ENCODE assay signal across 13 mouse cellular contexts in the genomic region with DNA sequence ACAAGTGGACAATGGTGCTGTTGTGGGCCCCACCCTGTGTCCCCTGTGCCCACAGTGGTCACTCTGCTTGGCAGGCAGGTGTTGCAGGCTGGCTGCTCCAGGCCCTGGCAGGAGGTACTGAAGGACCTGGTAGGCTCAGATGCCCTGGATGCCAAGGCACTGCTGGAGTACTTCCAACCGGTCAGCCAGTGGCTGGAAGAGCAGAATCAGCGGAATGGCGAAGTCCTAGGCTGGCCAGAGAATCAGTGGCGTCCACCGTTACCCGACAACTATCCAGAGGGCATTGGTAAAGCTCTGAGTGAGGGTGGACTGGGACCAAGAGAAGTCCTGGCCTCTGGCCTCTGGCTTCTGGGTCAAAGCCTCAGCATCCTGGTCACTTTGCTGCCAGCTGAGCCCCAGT. TPM values are rescaled to one million over a fixed set of nuclear protein-coding genes. Genes with fewer than 3 reads are reported as not detected.
DNase-seq lines count a peak whose midpoint lies in the region; ATAC-seq lines count a peak whose summit lies in the region.
"Had no signal": no experiment of that assay in that cellular context is flagged by ENCODE, and none has a peak within 500 bp of the region (broad histone marks: within the 10 kb centered on the region; RNA-seq: fewer than 3 reads in every experiment).

No protein-coding gene starts in this region.

- intact Hi-C loops in left cerebral cortex, postnatal 4 days (cut with DNase I), result no loop called here
- intact Hi-C loops in left cerebral cortex, postnatal 25 days (cut with DNase I), result no loop called here

- peak; percentile 41 for DNase-seq in adrenal gland, postnatal 14 days
- DNase-seq in adrenal gland, adult 8-10 months, result no peak
- DNase-seq in left cerebral cortex, postnatal 4 days, result peak; percentile 39
- no peak for DNase-seq in left cerebral cortex, postnatal 25 days (ENCODE audit: low spot score in 2 of 2)
- DNase-seq in cerebellum, postnatal 36 days, result peak; percentile 51 to 55
- DNase-seq in kidney, postnatal 36 days, result peak; percentile 81 to 84
- no peak for DNase-seq in lung, postnatal 14 days
- DNase-seq: layer of hippocampus, postnatal 36 days had no signal

- no peak for ATAC-seq in megakaryocyte progenitor cell, adult 5-6 weeks (replicated peaks; ENCODE audit: poor library complexity)
- ATAC-seq: intestine, postnatal 0 days; Patski had no signal

RNA-seq across cellular contexts. Expression of a gene that starts 6.8 kb away (rescaled TPM):
- 12.4 and 19.5 TPM in 2 replicates for total RNA-seq in adrenal gland, postnatal 14 days (2021)
- 10 to 100 TPM in 3 of 4 experiments, 1 to 10 TPM in 1; 9.4 to 22.2 (median 12.1) TPM for total RNA-seq in adrenal gland, adult 8-10 months (2022)
- total RNA-seq in left cerebral cortex, postnatal 4 days (2021), result 1 to 10 TPM; 8.1 to 9.8 TPM
- total RNA-seq in left cerebral cortex, postnatal 25 days (2021), result 10 to 100 TPM; 10.9 to 12.2 TPM
- total RNA-seq in megakaryocyte progenitor cell, adult 5-6 weeks (2015), result 0.15 and 0.59 TPM in 2 replicates
- total RNA-seq in megakaryocyte progenitor cell, adult 5-6 weeks (2017), result 0.04 and 0.10 TPM in 2 replicates

RNA-seq across cellular contexts. Expression of a gene that starts 19.9 kb away (rescaled TPM):
- total RNA-seq in adrenal gland, postnatal 14 days (2021), result not detected in 2 replicates
- total RNA-seq in adrenal gland, adult 8-10 months (2022), result not detected
- total RNA-seq in left cerebral cortex, postnatal 4 days (2021), result not detected
- not detected for total RNA-seq in left cerebral cortex, postnatal 25 days (2021)
- total RNA-seq in megakaryocyte progenitor cell, adult 5-6 weeks (2015), result not detected in 2 replicates
- not detected in 2 replicates for total RNA-seq in megakaryocyte progenitor cell, adult 5-6 weeks (2017)
- total RNA-seq: adrenal gland, adult 18-20 months; gastrocnemius, postnatal 36 days; layer of hippocampus, postnatal 36 days had no signal

RNA-seq across cellular contexts. Expression of a gene that starts 21.5 kb away (rescaled TPM):
- total RNA-seq in adrenal gland, postnatal 14 days (2021), result 142 and 145 TPM in 2 replicates
- total RNA-seq in adrenal gland, adult 8-10 months (2022), result 100 to 1,000 TPM; 214 to 322 (median 255) TPM
- 10 to 100 TPM; 36.6 to 38.9 TPM for total RNA-seq in left cerebral cortex, postnatal 4 days (2021)
- 10 to 100 TPM; 85.8 to 88.9 TPM for total RNA-seq in left cerebral cortex, postnatal 25 days (2021)
- 0.52 and 0.90 TPM in 2 replicates for total RNA-seq in megakaryocyte progenitor cell, adult 5-6 weeks (2015)
- total RNA-seq in megakaryocyte progenitor cell, adult 5-6 weeks (2017), result 0.68 and 0.96 TPM in 2 replicates

RNA-seq across cellular contexts. Expression of a gene that starts 33.3 kb away (rescaled TPM):
- total RNA-seq in adrenal gland, postnatal 14 days (2021), result 0.15 and 0.41 TPM in 2 replicates
- total RNA-seq in adrenal gland, adult 8-10 months (2022), result under 1 TPM; 0.31 to 0.67 (median 0.40) TPM
- total RNA-seq in left cerebral cortex, postnatal 4 days (2021), result 1 to 10 TPM; 1.4 to 1.7 TPM
- total RNA-seq in left cerebral cortex, postnatal 25 days (2021), result 1 to 10 TPM; 1.6 to 2.0 TPM
- 0.15 and 0.20 TPM in 2 replicates for total RNA-seq in megakaryocyte progenitor cell, adult 5-6 weeks (2015)
- total RNA-seq in megakaryocyte progenitor cell, adult 5-6 weeks (2017), result not detected in 2 replicates
- total RNA-seq: gastrocnemius, postnatal 36 days had no signal

Comparison
In these comparisons a context has a peak if more than half of its experiments do, and no peak if none do; other contexts are left out.
1. DNase-seq: peak in adrenal gland, postnatal 14 days (single experiment), left cerebral cortex, postnatal 4 days (single experiment), cerebellum, postnatal 36 days (2 of 2) and kidney, postnatal 36 days (2 of 2); none in adrenal gland, adult 8-10 months (single experiment), left cerebral cortex, postnatal 25 days (0 of 2) and lung, postnatal 14 days (single experiment).
2. RNA of a gene that starts 21.5 kb away (total RNA-seq): 214 to 322 TPM in adrenal gland, adult 8-10 months, 142 to 145 TPM in adrenal gland, postnatal 14 days, 85.8 to 88.9 TPM in left cerebral cortex, postnatal 25 days and 36.6 to 38.9 TPM in left cerebral cortex, postnatal 4 days; 0.52 to 0.96 TPM in megakaryocyte progenitor cell, adult 5-6 weeks; every median in the first group is over 10 times any median in the second.